Mouse (Mus musculus): ENCODE measurements around the gene Nlgn1. TPM values are rescaled to one million over a fixed set of nuclear protein-coding genes. Genes with fewer than 3 reads are reported as not detected.

The Nlgn1 gene
- polyA plus RNA-seq, 1 experiment = 0.12 TPM

- no peak for TF ChIP-seq POLR2A (IDR thresholded peaks at IDR 0.05; ENCODE audit: control insufficient read depth, low read depth, low read length)
- no peak for TF ChIP-seq CTCF (IDR thresholded peaks at IDR 0.05; ENCODE audit: control insufficient read depth, insufficient read depth, insufficient replicate concordance, low read depth, low read length)
- H3K27me3 ChIP-seq (ENCODE audit: control insufficient read depth, insufficient read depth, low read length) = no peaks in the 10 kb centered on the region
- no peak overlapping the region for H3K4me3 ChIP-seq (ENCODE audit: control insufficient read depth, low read depth, low read length)
- no peaks in the 10 kb centered on the region for H3K4me1 ChIP-seq (ENCODE audit: control insufficient read depth, insufficient read depth, low read length)
- no peaks in the 10 kb centered on the region for H3K36me3 ChIP-seq (ENCODE audit: control insufficient read depth, insufficient read depth, low read length)
- no peak overlapping the region for H3K27ac ChIP-seq (ENCODE audit: control insufficient read depth, insufficient read depth, low read depth, low read length)
Measured at GRCm38 (mm10) chr3:25447181-25447580, 885.1 kb downstream of the Nlgn1 start.

- no peak for TF ChIP-seq CTCF (IDR thresholded peaks at IDR 0.05; ENCODE audit: control insufficient read depth, insufficient read depth, insufficient replicate concordance, low read depth, low read length)
- no peak for TF ChIP-seq POLR2A (IDR thresholded peaks at IDR 0.05; ENCODE audit: control insufficient read depth, low read depth, low read length)
- Histone ChIP-seq H3K36me3 (ENCODE audit: control insufficient read depth, insufficient read depth, low read length) (no peaks in the 10 kb centered on the region), H3K27me3 (ENCODE audit: control insufficient read depth, insufficient read depth, low read length) (no peaks in the 10 kb centered on the region), H3K4me3 (ENCODE audit: control insufficient read depth, low read depth, low read length) (no peak overlapping the region), H3K27ac (ENCODE audit: control insufficient read depth, insufficient read depth, low read depth, low read length) (no peak overlapping the region), H3K4me1 (ENCODE audit: control insufficient read depth, insufficient read depth, low read length) (no peaks in the 10 kb centered on the region)
Measured at GRCm38 (mm10) chr3:25443657-25444056, 888.6 kb downstream of the Nlgn1 start.

GRCm38 (mm10) chr3:25442617-25443016 is 889.6 kb downstream of the Nlgn1 start:
- Histone ChIP-seq H3K27me3 (ENCODE audit: control insufficient read depth, insufficient read depth, low read length) (no peaks in the 10 kb centered on the region), H3K27ac (ENCODE audit: control insufficient read depth, insufficient read depth, low read depth, low read length) (no peak overlapping the region), H3K4me3 (ENCODE audit: control insufficient read depth, low read depth, low read length) (no peak overlapping the region), H3K4me1 (ENCODE audit: control insufficient read depth, insufficient read depth, low read length) (no peaks in the 10 kb centered on the region), H3K36me3 (ENCODE audit: control insufficient read depth, insufficient read depth, low read length) (no peaks in the 10 kb centered on the region)
- TF ChIP-seq CTCF (IDR thresholded peaks at IDR 0.05; ENCODE audit: control insufficient read depth, insufficient read depth, insufficient replicate concordance, low read depth, low read length) = no peak
- TF ChIP-seq POLR2A (IDR thresholded peaks at IDR 0.05; ENCODE audit: control insufficient read depth, low read depth, low read length) = no peak

GRCm38 (mm10) chr3:25426931-25427330 is 905.3 kb downstream of the Nlgn1 start:
- Histone ChIP-seq H3K27me3 (ENCODE audit: control insufficient read depth, insufficient read depth, low read length) (no peaks in the 10 kb centered on the region), H3K27ac (ENCODE audit: control insufficient read depth, insufficient read depth, low read depth, low read length) (no peak overlapping the region), H3K36me3 (ENCODE audit: control insufficient read depth, insufficient read depth, low read length) (no peaks in the 10 kb centered on the region), H3K4me3 (ENCODE audit: control insufficient read depth, low read depth, low read length) (no peak overlapping the region), H3K4me1 (ENCODE audit: control insufficient read depth, insufficient read depth, low read length) (no peaks in the 10 kb centered on the region)
- TF ChIP-seq POLR2A (IDR thresholded peaks at IDR 0.05; ENCODE audit: control insufficient read depth, low read depth, low read length) (no peak), CTCF (IDR thresholded peaks at IDR 0.05; ENCODE audit: control insufficient read depth, insufficient read depth, insufficient replicate concordance, low read depth, low read length) (no peak)

DNA sequence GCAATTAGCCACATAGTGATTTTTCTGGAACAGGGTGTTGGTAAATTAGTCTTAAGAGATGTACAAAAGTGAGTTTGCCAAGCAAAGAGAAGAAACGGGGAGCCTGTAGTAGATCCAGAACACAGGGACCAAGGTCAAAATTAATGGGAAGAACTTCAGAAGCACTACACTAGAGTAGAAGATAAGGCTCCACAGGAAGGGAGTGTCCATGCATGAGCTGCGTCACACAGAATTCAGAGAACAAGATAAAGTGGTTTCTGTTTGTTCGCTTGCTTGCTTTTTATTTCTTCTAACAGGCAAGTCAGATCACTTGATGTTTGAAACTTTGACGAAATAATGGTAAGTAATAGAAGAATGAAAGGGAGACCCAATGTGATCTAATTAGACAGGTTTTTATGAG is 920.3 kb downstream of the Nlgn1 start:
- no peaks in the 10 kb centered on the region for H3K36me3 ChIP-seq (ENCODE audit: control insufficient read depth, insufficient read depth, low read length)
- H3K4me1 ChIP-seq (ENCODE audit: control insufficient read depth, insufficient read depth, low read length) = no peaks in the 10 kb centered on the region
- no peak overlapping the region for H3K27ac ChIP-seq (ENCODE audit: control insufficient read depth, insufficient read depth, low read depth, low read length)
- no peak for TF ChIP-seq CTCF (IDR thresholded peaks at IDR 0.05; ENCODE audit: control insufficient read depth, insufficient read depth, insufficient replicate concordance, low read depth, low read length)
- TF ChIP-seq POLR2A (IDR thresholded peaks at IDR 0.05; ENCODE audit: control insufficient read depth, low read depth, low read length) = no peak
- no peak overlapping the region for H3K4me3 ChIP-seq (ENCODE audit: control insufficient read depth, low read depth, low read length)
- H3K27me3 ChIP-seq (ENCODE audit: control insufficient read depth, insufficient read depth, low read length) = no peaks in the 10 kb centered on the region
